Mouse (Mus musculus) adrenal gland, adult (tissue): Measurements from ENCODE around the gene Gapdhs.
"Not testable (repeated sequence)": the region's sequence is repeated elsewhere in the genome, so short reads cannot be mapped to it uniquely, and the experiment has no call there.

Experiments used
- DNase-seq, 2 experiments: peaks; one replicate each; pipeline ENCODE4 v3.0.0; 2022 to 2023; ENCODE audit warnings: low spot score in 1 of 2; ENCODE audit not compliant: inconsistent age in 2 of 2

Gene Gapdhs

DNA sequence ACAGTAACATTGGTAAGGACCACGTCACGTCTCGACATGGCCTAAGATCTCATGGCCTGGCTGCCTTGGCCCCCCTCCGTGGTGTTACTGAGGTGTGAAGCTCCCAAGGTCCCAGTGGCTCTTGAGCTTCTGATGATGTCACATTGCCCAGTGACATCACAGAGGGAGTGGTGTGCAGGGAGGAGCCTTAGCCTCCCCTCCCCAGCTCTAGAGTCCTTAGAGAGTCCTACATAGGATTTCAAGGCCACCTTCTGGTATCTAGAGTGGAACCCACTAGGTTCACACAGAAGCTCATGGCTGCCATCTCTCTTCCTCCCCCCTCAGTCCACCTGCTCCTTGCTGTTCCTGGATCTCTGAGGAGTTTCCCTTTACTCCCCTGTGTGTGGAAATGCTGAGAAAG is at the start of gene Gapdhs:
Gapdhs (minus strand) TSS at position 65 of the 400 bp plus-strand sequence.
- not testable (repeated sequence) for DNase-seq

DNA sequence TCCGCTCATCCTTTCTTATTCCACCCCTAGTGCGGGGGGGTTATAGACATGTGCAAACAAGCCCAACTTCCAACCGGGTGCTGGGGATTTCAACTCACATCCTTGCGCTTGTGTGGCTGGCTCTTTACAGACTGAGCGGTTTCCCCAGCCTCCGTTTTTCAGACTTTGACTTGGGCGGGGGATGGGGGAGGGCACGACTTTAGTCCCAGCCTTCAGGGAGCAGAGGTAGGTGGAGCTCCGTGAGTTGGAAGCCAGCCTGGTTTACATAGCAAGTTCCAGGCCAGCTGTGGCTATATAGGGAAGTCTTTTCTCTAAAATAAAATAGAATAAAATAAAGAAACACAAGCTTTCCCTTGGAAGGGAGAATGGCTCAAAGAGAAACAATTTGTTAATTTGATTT is 48.4 kb upstream of the Gapdhs start:
- DNase-seq = no peak

DNA sequence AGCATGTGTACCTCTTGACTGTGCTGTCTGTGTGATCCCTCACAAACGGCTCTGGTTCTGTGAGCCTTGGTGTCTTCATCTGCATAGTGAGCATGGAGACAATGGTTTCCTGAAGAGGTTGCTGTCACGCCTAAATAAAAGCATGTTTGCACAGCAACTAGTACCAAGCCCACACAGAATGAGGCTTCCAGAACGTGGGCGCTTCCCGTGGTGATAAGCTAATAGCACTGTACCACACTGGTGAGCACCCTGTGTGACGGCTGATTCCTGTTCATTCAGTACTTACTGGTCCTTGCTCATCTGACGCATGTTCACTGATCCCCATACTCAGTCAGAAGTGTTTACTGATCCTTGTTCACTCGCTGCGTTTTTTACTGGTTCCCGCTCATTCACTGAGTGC is 46.7 kb upstream of the Gapdhs start:
- DNase-seq = no peak

DNA sequence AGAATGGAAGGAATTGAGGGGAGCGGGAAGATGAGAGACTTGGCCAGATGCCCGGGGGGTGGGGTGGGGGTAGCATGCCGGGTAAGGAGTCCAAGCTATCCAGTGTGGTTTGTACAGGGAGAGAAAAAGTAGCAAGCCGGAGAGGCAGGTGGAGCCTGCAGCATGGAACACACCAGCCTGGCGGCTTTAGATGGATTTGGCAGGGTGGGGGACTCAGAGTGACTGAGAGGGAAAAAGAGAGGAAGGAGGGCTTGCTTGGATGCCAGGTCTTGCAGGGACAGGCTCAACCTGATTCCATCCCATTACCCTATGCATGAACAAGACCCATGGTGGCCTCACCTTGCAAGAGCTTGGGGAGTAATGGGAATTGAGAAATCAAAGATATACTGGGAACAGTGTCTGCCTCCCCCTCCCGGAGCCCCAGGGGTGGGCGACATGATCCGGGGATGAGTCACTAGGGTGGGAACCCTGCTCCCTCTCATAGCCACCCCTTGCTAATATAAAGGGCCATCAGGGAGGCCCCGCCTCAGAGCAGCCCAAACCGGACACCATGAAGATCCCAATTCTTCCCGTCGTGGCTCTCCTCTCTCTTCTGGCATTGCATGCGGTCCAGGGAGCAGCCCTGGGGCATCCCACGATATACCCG is 44.0 kb upstream of the Gapdhs start, which contains the start of gene Krtdap:
Krtdap (plus strand) TSS at position 520 of the 646 bp plus-strand sequence.
- DNase-seq = no peak

DNA sequence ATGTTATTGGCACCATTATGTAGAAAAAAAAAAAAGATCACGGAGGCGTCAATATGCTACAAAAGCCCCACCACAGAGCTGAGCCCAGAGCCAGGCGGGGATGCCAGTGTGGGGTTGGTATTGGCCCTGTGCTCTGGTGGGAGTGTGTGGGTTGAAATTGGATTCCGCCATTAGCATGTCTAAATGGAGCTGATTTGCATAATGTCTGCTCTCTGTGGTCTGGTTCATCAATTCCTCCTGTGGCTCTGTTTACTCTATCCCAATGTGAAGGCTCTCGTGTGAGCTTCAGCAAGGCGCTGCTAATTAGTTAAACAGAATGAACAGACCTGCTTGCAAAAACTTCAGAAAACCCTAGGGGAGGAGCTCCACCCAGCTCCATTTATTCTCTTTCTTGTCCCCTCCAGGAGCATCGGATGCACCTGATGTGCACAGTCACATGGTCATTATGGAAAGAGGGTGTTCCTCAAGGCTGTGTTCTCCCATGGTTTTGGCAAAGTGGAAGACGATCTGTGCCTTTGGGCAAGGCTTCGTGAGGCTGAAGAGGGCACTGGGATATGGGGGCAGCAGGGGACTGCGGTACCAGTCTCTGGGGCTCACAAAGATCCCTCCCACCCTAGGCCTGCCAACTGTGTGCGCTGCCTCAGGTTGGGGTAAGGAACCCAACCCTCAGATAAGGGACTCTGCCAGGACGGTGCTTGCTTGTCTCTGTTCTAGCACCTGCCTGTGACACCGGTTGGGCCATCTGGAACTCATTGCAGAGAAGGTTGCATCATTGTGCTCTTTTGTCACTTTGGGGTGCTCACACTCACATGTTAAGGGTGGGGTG is 42.5 kb upstream of the Gapdhs start:
- DNase-seq = peak in 1 of 2 experiments; percentile 17

DNA sequence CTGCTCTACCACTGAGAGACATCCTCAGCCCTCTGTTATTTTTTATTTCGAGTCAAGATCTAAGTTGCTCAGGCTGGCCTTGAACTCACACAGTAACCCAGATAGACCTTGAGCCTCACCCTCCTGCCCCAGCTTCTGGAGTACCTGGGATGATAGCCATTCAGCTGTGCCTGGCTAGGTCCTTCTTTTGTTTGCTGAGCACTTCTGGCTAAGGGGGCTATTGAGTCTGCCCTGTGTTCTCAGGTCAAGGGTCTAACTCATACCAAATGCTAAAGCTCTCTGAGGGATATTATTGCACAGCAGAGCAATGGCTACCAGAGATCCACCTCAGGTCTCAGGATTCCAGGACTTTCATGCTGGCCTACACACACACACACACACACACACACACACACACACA is 41.7 kb upstream of the Gapdhs start:
- DNase-seq = no peak

DNA sequence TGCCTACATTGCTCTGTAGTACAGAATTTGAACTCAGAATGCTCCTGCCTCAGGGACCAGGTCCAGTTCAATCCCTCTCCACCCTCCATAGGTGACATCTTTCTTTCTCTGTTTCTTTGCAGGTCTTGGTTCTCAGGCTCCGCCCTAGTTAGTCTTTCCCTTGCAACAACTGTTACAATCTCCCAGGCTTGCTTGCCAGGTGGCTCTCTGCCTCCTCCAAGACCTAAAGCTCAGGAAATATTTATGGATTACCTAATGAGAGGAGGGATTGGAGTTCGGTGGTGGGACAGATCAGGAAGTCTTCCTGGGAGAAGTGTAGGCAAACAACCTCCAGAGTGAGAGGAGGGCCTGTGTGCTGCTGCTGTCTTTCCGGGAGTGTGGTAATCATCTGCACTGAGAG is 39.2 kb upstream of the Gapdhs start:
- DNase-seq = no peak

DNA sequence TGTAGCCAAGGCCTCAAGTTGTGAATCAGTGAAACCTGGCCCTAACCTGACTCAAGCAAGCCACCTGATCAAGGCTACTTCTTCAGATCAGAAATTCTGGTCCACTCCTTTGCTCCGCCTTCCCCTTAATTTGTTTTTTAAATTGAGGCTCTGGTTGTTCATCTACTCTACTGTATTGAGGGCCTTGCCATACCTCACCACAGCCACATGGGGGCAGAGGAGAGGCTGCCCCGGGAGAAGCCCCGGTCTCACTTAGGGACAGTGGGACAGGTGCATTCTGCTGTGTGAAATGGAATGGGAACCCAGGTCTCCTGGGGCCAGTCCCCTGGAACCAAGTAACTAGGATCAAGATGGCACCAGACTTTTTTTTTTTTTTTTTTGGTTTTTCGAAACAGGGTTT is 38.3 kb upstream of the Gapdhs start:
- DNase-seq = peak in 1 of 2 experiments; percentile 36

DNA sequence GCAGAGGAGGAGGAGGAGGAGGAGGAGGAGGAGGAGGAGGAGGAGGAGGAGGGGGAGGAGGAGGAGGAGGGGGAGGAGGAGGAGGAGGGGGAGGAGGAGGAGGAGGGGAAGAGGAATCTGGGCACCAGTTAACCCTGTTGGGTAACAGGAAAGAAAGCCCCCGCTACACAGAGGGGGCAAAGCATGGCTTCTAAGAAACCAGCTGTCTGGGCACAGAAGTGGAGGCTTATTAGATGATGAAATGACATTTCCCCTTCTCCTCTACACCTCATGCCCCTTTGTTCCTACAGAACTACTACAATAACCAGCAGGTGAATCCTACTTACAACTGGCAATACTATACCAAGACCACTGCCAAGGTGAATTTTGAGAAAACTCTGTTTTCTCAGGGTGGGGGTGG is 34.4 kb upstream of the Gapdhs start:
- no peak for DNase-seq

DNA sequence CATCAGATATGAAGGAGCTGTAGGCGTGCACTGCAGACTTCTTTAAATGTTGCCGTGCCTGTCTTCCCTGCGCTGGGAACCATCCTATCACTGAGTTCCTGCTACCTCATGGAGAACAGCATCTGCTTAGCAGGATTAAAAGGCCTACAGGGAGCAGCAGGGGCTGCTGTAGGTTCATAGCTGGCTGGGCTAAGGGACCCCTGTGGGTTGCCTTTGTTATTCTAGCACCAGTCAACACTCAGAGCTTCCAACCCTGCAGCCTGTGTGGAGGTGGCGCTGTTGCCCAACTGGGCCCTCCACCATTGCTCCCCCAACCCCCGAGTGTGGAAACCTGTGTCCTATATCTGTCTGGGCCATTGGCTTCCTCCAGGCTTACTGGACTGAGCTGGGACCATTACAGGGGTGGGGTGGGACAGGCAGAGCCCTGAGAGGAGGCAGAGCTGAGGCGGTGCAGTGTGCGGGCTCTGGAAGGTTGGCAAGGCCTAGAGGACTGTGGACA is 33.6 kb upstream of the Gapdhs start:
- no peak for DNase-seq

DNA sequence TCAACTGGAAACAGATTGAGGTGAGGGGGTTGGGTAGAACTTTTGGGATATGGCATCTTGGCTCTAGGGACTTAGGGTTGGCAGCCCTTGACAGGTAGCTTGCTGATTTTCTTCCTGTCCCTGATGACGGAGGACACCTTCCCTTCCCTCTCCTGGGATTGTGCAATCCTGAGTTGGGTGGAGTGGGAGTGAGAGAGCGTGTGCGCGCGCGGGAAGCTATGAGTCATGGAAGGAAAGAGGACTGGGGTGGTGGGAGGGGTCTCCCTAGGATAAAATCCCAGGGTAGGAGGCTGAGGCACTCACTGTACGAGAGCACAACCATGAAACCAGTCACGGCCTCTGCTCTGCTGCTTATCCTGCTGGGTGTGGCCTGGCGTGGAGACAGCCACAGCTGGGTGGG is 32.6 kb upstream of the Gapdhs start:
- peak in 1 of 2 experiments; percentile 17 for DNase-seq

DNA sequence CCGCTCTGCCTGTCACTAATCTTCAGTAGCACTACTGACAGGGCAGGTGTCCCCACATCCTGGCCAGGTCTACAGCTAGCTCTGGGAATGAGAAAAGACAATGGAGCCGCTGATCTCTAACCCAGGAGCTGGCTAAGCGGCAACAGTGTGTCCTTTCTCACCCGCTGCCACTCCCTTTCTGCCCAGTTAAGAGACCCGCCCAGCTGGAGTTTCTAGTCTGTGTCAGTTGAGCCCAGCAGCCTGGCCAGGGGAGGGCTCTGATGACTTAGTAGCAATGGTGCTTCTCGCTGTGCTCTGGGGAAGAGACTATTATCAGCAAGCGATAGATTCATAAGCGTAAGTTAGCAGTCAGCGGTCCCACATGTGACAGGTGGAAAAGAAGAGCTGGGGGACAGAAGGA is 25.8 kb upstream of the Gapdhs start:
- no peak for DNase-seq

DNA sequence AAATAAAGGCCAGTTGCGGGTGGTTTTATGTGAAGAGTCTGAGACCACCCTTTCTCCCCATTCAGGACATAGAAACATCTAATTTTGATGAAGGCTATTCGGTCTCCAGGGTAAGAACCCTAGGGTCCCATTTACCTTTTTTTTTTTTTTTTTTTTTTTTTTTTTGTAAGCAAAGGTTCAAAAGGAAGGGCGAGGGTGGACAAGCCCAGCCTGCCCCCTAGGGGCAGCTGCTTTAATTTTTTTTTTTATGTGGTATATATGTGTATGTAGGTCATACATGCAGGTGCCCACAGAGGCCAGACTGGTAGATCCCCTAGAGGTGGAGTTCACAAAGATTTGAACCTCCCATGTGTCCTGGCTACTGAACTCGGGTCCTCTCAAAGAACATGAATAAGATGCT is 22.9 kb upstream of the Gapdhs start:
- no peak for DNase-seq

DNA sequence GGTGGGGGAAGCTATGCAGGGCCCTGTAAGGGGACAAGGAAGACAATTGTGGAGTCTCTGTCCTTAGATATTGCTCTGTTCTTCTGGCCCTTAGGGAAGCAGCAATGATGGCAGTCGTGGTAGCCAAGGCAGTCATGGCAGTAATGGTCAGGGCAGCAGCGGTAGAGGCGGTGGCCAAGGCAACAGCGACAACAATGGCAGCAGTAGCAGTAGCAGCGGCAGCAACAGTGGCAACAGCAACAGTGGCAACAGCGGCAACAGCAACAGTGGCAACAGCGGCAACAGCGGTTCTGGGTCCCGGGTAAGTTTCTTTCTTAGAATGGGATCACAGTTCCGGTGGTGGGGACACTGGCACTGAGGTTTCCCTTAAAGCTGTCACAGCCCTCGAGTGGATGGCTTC is 21.7 kb upstream of the Gapdhs start:
- no peak for DNase-seq

DNA sequence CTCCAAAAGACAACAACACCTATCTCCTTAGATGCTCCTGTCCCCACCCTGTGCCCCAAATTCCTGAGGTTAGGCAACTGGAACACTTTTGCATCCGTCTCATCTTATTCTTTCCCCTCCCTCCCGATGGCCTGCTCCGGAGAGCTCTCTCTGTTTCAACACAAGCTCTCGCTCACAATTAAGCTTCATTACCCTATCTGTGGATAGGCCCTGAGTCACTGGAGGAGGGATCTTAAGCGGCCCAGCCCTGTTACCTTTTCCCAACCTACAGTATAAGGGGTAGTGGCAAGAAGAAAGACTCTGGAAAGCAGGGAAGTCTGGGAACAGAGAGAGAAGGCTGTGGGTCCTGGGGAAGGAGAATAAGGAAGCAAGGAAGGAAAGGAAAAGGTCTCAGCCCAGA is 20.0 kb upstream of the Gapdhs start, which contains the start of gene Dmkn:
Dmkn (plus strand) TSS at position 301 of the 400 bp plus-strand sequence.
- no peak for DNase-seq

DNA sequence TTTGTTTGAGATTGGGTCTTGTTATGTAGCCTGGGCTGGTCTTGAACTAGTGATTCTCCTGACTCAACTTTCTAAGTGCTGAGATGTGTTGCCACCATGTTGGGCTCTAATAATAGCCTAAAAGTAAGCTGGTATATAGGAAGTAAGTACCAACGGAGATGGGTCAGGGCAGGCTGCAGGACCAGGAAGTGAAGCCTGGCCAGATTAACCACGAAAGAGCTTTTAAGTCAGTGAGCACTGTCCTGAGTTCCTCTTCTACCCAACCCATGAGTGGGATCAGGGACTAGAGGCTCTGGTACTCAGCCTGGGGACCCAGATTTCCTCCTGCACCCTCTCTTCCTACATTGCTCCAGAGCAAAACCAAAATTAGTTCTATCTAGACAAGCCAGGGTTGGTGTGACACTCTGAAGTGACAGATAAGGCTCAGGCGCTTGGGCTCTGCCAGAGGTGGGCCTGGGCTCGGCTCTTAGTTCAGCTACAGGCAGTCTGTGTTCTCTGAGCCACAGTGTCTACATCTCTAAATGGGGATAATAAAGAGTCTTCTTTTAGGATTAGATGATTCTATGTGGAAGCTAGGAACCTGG is 18.4 kb upstream of the Gapdhs start:
- no peak for DNase-seq

DNA sequence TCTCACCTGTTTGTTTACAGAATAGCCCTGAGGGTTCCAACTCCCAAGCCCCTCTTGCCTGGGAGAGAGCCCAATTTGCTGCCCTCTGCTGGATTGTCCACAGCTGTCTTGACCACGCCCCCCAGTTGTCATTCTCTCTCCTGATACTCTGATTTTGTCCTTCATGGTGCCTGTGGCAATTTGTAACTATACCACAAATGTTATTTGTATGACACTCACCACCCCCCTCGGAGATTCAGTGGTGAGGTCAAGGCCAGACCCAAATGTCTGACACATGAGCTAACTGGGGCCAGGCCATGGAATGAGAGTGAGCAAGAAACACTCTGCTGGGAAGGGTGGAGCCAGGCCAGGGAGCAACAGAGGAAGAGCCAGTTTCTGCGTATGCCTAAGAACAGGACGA is 15.4 kb upstream of the Gapdhs start:
- DNase-seq = peak; percentile 84 to 92

DNA sequence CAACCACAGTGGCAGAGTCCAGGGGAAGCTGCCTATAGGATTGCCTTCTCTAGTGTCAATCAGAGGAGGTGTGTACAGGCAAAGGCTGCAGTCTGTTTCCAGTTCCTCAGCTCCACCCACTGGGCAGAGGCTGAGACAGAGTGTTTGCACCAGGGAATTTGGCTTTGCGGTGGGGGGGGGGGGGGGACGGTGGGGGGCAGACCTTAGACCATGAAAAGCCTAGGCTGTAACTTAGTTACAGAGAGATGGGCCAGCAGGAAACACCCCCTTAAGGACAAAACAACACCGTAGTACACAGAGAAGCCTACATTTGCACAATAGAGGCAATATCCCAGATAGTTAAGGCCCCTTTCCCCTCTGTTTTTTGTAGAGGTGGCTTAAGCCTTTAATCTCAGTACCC is 13.5 kb upstream of the Gapdhs start:
- DNase-seq = no peak

DNA sequence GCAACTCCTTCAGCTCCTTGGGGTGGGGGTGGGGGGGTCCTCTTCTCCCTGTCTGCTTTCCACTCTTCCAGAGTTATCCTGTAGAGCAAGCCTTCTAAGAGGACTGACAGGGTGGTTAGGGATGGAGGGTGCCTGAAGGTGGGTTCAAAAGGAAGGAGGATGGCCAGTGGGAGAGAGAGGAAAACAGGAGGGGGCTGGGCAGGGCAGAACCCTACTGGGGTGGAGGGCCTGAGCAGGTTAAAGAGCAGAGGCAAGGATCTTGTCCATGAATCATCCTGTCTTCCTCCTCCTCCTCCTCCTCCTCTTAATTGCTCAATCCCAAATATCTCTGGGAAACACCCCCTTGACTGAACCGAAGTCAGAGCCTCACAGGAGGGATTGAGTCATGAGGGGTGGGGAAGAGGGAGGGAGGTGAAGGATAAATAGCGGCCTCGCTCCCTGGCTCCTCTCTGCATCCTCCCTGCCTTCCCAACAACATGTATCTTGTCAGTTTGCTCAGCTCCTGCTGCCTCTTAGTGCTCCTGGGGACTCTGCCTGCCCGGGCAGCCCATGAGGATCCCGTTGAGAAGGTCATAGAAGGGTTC is 7.7 kb upstream of the Gapdhs start, which contains the start of gene Sbsn:
Sbsn (plus strand) TSS at position 386 of the 584 bp plus-strand sequence.
- peak; percentile 76 to 93 for DNase-seq

DNA sequence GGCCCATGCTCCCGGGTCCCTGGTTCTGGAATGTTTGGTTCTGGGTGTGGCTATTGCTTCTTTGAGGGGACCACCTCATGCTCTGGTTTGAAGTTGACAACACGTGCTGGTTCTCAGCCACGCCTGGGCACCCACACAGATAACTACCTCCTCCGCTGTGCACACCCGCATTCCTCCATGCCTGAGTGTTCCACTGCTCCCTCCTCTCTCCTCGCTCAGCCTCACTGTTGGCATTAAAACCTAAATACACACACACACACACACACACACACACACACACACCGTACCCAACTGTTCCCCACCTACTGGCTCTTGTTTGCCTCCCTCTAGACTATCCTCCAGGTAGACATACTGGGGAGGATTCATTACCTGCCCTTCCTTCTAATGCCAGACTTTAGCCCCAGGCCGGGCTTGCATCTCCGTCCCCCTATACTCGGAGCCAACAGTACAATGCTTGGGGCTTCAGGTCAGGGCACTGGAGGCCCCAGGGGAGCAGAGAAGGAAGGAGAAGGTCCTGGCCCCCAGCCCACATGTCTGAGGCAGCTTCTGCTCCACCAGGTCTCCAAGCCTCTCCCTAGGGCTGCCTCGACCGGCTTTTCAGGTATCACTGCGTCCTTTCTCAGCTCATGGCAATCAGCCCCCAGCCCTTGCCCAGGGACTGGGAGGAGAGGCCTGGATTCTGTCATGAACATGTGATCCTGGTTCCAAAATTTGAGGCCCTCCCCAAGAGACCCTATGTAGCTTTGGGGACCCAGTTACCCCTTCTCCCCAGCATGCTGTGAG is 6.5 kb upstream of the Gapdhs start:
- DNase-seq = peak in 1 of 2 experiments; percentile 38
